Mouse (Mus musculus) cortical plate, adult 2 months (tissue): ENCODE measurements around the gene Cntn4.

Source experiments
- CTCF ChIP-seq: fragments of 200-500 bp; IDR thresholded peaks from 2 replicates; pipeline ENCODE4 v1.5.1; 2011; ENCODE audit warnings: mild to moderate bottlenecking, control low read depth, low read length; ENCODE audit not compliant: insufficient read depth; ENCODE audit errors: extremely low read depth
- POLR2A ChIP-seq: fragments of 200-500 bp; IDR thresholded peaks from 2 replicates; pipeline ENCODE4 v1.6.1; 2011; ENCODE audit warnings: mild to moderate bottlenecking, low read length, control low read depth; ENCODE audit not compliant: insufficient read depth; ENCODE audit errors: extremely low read depth

DNA sequence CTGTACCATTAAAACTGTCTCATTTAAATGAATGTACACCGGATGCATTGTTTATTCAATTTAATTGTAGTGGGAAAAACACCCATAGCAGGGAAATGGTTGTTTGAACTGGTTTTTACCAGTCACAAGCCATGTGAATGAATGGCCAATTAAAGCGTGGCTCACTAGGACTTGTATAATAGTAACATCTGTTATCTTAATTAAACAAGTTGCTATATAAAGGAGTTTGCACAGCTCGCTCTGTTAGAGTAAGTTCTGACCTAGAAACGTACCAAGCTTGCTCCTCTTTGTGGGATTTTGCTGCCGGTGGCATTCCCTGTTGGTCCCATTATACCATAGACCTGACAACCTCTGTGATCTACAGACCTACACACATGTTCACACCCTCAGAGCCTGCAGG, 902.7 kb downstream of the Cntn4 start:
- no peak for TF ChIP-seq POLR2A
- TF ChIP-seq CTCF: no peak
